Mouse (Mus musculus) myocyte (in vitro differentiated cells): ENCODE results near the gene Dido1. TPM values are rescaled to one million over a fixed set of nuclear protein-coding genes. Genes with fewer than 3 reads are reported as not detected.
A peak's percentile ranks its signal among the peaks of the same experiment; 100 is the strongest.

Experiments
- H3K27me3 ChIP-seq: one replicate; pipeline ENCODE4 v1.6.1; 2011; ENCODE audit not compliant: control insufficient read depth, insufficient read depth, insufficient read length
- H3K36me3 ChIP-seq: one replicate; pipeline ENCODE4 v1.6.1; 2011; ENCODE audit not compliant: control insufficient read depth, insufficient read depth
- H3K4me2 ChIP-seq: one replicate; pipeline ENCODE4 v1.6.1; 2011; ENCODE audit warnings: low read depth, control low read depth
- H3K4me3 ChIP-seq: one replicate; pipeline ENCODE4 v1.5.1; 2011; ENCODE audit warnings: mild to moderate bottlenecking, control low read depth, moderate library complexity
- H3K79me2 ChIP-seq: one replicate; pipeline ENCODE4 v1.6.1; 2011; ENCODE audit not compliant: control insufficient read depth, insufficient read depth
- H3ac ChIP-seq: one replicate; pipeline ENCODE4 v1.6.1; 2011; ENCODE audit not compliant: control insufficient read depth, insufficient read length
- CEBPB ChIP-seq: IDR thresholded peaks from 2 replicates; pipeline ENCODE4 v1.6.1; 2011; ENCODE audit warnings: mild to moderate bottlenecking, moderate library complexity; ENCODE audit not compliant: poor library complexity, insufficient read depth, severe bottlenecking
- E2F4 ChIP-seq: IDR thresholded peaks from one replicate; pipeline ENCODE4 v1.6.1; 2011; ENCODE audit warnings: mild to moderate bottlenecking, control low read depth, moderate library complexity; ENCODE audit not compliant: insufficient read depth
- MAX ChIP-seq: IDR thresholded peaks from one replicate; pipeline ENCODE4 v1.6.1; 2011; ENCODE audit warnings: low read depth, mild to moderate bottlenecking, control low read depth
- MYOD1 ChIP-seq, 3 experiments: IDR thresholded peaks; one replicate each; pipeline ENCODE4 v1.6.1; 2011; ENCODE audit warnings: control low read depth in 2 of 3, low read depth in 2 of 3, mild to moderate bottlenecking in 2 of 3, moderate library complexity in 1 of 3; ENCODE audit not compliant: insufficient read length in 2 of 3, control insufficient read depth in 1 of 3
- MYOG ChIP-seq, 3 experiments: IDR thresholded peaks; one replicate each; pipeline ENCODE4 v1.6.1; 2011; ENCODE audit warnings: control low read depth in 2 of 3, low read depth in 2 of 3, mild to moderate bottlenecking in 2 of 3; ENCODE audit not compliant: insufficient read length in 2 of 3, control insufficient read depth in 1 of 3, insufficient read depth in 1 of 3
- POLR2A ChIP-seq: IDR thresholded peaks from one replicate; pipeline ENCODE4 v1.6.1; 2011; ENCODE audit warnings: low read depth, mild to moderate bottlenecking, control low read depth, moderate library complexity; ENCODE audit not compliant: insufficient read length
- POLR2AphosphoS2 ChIP-seq: IDR thresholded peaks from one replicate; pipeline ENCODE4 v1.6.1; 2011; ENCODE audit warnings: low read depth, control low read depth; ENCODE audit not compliant: insufficient read length
- REST ChIP-seq: IDR thresholded peaks from one replicate; pipeline ENCODE4 v1.6.1; 2011; ENCODE audit warnings: mild to moderate bottlenecking, control low read depth, moderate library complexity; ENCODE audit not compliant: insufficient read depth, insufficient read length
- SRF ChIP-seq: IDR thresholded peaks from one replicate; pipeline ENCODE4 v1.6.1; 2011; ENCODE audit warnings: low read depth; ENCODE audit not compliant: control insufficient read depth, insufficient read length
- TCF12 ChIP-seq: IDR thresholded peaks from one replicate; pipeline ENCODE4 v1.6.1; 2011; ENCODE audit warnings: mild to moderate bottlenecking, control low read depth; ENCODE audit not compliant: poor library complexity, insufficient read depth, severe bottlenecking
- TCF3 ChIP-seq: IDR thresholded peaks from one replicate; pipeline ENCODE4 v1.6.1; 2011; ENCODE audit warnings: low read depth, control low read depth; ENCODE audit not compliant: insufficient read length
- USF1 ChIP-seq: IDR thresholded peaks from one replicate; pipeline ENCODE4 v1.6.1; 2011; ENCODE audit warnings: low read depth, mild to moderate bottlenecking, control low read depth, moderate library complexity
- polyA plus RNA-seq: library from polyadenylated mRNA; unstranded; fragments of >200 nt; fragmentation: generic; extraction: Trizol; gene quantifications from one replicate; pipeline ENCODE4 v1.2.1, GENCODE M21; 2012; ENCODE audit warnings: missing spikeins

Dido1 gene
- polyA plus RNA-seq, 1 experiment: 9.3 TPM

DNA sequence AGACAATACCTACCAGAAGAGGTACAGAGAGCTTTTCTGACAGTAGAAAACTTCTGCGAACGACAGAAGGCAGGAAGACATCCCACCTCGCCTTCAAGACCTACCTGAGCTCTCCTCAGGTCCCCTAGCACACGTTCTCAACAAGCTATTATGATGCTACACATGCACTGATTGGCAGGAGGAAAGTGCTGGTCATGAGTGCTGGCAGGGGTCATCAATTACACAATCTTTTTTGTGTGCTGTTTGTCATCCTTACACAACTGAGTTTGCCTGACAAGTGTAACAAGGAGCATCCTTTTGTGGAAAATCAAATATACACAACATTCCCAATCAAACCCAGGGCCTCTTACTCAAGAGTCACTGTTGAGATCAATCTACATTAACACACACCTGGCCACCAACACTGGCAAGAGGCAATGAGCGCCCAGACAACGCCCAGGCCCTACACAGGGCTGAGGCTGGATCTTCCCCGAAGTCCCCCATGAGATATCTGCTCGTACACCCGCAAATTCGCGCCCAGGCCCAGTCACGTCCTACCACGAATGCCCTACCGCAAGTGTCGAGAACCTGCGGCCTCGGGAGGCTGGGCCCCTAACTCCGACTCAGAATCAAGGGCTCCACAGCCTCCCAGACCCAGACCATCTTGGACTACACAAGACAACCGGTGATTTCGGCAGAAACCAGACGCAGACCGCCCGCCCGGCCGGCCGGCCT lies 8.6 kb downstream of the Dido1 start:
- H3K36me3 ChIP-seq: no peaks in the 10 kb centered on the region
- H3K4me2 ChIP-seq: peak overlapping the region; percentile 97
- H3K79me2 ChIP-seq: peaks cover 94% of the 10 kb centered on the region
- no peaks in the 10 kb centered on the region for H3K27me3 ChIP-seq
- peak overlapping the region; percentile 68 for H3ac ChIP-seq
- H3K4me3 ChIP-seq: peak overlapping the region; percentile 88
- TF ChIP-seq POLR2AphosphoS2 (peak; percentile 26), TCF12 (no peak)

DNA sequence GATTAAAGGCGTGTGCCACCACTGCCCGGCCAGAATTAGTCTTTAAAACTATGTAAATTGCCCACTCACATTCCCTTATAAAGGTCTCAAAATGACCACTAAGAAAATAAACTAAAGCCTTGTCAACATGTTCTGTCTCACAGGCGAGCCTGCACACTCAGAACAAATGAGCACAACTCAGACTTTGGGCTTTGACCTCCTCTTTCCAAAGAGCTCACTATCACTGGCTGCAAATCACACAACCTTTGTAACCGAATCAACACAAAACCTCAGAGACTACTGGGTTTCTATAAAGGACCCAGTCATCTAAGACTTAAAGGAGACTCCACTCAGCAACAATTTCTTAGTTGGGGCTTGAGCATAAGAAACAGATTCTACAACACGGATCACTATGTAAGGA lies 9.3 kb downstream of the Dido1 start:
- TF ChIP-seq SRF (no peak), TCF12 (no peak), MAX (no peak), USF1 (no peak), E2F4 (no peak), REST (no peak), TCF3 (no peak)
- H3K4me3 ChIP-seq: peak overlapping the region; percentile 88
- H3K36me3 ChIP-seq: no peaks in the 10 kb centered on the region
- H3K79me2 ChIP-seq: peaks cover 94% of the 10 kb centered on the region
- peak overlapping the region; percentile 97 for H3K4me2 ChIP-seq
- H3ac ChIP-seq: peak overlapping the region; percentile 68
- no peaks in the 10 kb centered on the region for H3K27me3 ChIP-seq

DNA sequence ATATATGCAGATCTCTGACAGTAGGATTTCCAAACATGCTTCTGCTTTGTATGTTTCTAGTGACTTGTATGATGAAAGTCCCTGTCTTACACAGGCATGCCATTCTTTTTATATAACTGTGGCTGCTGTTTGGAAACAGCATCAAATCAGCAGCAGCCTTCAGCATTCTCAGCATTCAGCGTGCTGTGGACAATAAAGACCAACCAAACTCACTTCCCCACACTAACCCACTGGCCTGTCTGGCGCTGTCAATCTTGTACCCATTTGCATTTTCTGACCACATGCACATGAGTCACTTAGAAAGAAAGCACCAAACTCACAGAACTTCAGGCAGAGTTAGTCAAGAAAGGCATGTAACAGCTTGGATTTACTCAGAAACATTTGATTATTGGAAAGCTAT lies 14.6 kb downstream of the Dido1 start:
- peaks cover 5% of the 10 kb centered on the region for H3K36me3 ChIP-seq
- no peak overlapping the region for H3ac ChIP-seq
- H3K4me3 ChIP-seq: no peak overlapping the region
- TF ChIP-seq MYOD1 (IDR thresholded peaks at IDR 0.05; ENCODE audit: control insufficient read depth in 1 of 3, insufficient read length in 2 of 3, low read depth in 2 of 3): peak; percentile 70 to 86 (median 80)
- no peak for TF ChIP-seq POLR2AphosphoS2
- TF ChIP-seq USF1: peak; percentile 47
- no peaks in the 10 kb centered on the region for H3K27me3 ChIP-seq
- peak overlapping the region; percentile 66 for H3K4me2 ChIP-seq
- H3K79me2 ChIP-seq: peaks cover 100% of the 10 kb centered on the region

DNA sequence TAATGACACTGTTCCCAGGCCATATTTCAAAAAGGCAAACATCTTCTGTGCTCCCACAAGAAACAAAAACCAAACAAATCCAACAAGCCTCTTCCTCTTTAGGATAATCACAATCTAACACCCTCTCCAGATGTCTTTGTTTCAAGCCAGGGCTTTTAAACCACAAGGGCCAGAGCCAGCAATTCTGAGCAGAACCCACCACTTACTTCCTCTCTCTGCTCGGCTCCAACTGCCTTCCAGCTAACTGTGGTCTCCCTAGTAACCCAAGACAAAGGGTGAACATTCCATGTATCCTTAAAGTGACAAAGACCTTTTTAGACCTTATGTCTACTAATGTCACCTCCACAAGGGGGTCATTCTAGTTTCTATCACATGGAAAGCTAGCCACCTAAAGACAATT lies 17.2 kb downstream of the Dido1 start:
- H3K4me2 ChIP-seq: peak overlapping the region; percentile 71
- no peak overlapping the region for H3ac ChIP-seq
- H3K27me3 ChIP-seq: no peaks in the 10 kb centered on the region
- TF ChIP-seq MYOG (IDR thresholded peaks at IDR 0.05; ENCODE audit: control insufficient read depth in 1 of 3, insufficient read depth in 1 of 3, insufficient read length in 2 of 3, low read depth in 2 of 3) (no peak), POLR2AphosphoS2 (no peak), USF1 (no peak), REST (no peak), TCF3 (no peak), E2F4 (no peak)
- peaks cover 91% of the 10 kb centered on the region for H3K79me2 ChIP-seq
- H3K36me3 ChIP-seq: peaks cover 17% of the 10 kb centered on the region
- H3K4me3 ChIP-seq: no peak overlapping the region

DNA sequence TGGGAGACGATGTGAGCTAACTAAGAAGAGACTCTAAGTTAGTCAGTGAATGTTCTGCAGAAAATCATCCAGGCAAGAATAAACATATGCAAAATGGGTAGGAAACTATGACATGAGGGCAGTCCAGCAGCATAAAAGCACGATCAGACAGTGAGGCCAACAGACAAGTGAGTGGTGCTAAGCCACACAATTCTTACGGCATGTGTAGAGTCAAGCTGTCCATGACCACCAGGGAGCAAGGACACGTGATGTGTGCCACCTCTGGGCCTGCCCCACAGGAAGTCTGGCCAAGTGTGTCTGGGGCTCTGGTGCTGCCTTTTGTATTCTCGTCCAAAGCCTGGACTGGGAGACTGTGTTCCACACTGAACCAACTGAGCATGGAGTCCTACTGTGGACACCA lies 20.0 kb downstream of the Dido1 start:
- Histone ChIP-seq H3K27me3 (no peaks in the 10 kb centered on the region), H3K79me2 (peaks cover 63% of the 10 kb centered on the region), H3K4me2 (no peak overlapping the region), H3K36me3 (peaks cover 31% of the 10 kb centered on the region), H3ac (no peak overlapping the region), H3K4me3 (no peak overlapping the region)
- TF ChIP-seq MYOD1 (IDR thresholded peaks at IDR 0.05; ENCODE audit: control insufficient read depth in 1 of 3, insufficient read length in 2 of 3, low read depth in 2 of 3) (no peak), POLR2A (peak; percentile 16)

DNA sequence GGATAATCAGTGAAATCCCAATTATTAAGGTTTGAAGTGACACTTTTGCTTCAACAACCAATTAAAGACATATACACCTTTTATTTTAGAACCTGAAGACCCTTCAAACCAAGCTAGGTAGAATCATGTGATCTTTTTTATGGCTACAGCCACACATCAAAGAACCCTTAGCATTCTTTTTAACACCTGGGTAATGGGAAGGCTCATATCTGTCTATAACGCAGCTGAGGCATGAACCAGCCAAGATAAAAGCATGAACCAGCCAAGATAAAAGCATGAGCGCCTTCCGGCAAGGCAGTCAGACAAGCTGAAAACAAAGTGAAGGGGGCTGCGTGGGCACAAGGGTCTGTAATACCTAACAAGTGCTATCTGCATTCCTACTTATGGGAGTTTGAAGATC lies 25.8 kb downstream of the Dido1 start:
- no peak overlapping the region for H3K4me2 ChIP-seq
- H3K27me3 ChIP-seq: no peaks in the 10 kb centered on the region
- H3K36me3 ChIP-seq: peaks cover 42% of the 10 kb centered on the region
- peaks cover 5% of the 10 kb centered on the region for H3K79me2 ChIP-seq
- no peak for TF ChIP-seq MYOG (IDR thresholded peaks at IDR 0.05; ENCODE audit: control insufficient read depth in 1 of 3, insufficient read depth in 1 of 3, insufficient read length in 2 of 3, low read depth in 2 of 3)
- no peak for TF ChIP-seq TCF3
- no peak for TF ChIP-seq POLR2A
- no peak for TF ChIP-seq SRF
- TF ChIP-seq POLR2AphosphoS2: no peak
- TF ChIP-seq MYOD1 (IDR thresholded peaks at IDR 0.05; ENCODE audit: control insufficient read depth in 1 of 3, insufficient read length in 2 of 3, low read depth in 2 of 3): no peak
- TF ChIP-seq CEBPB: no peak
- no peak for TF ChIP-seq E2F4
- TF ChIP-seq TCF12: no peak
- TF ChIP-seq MAX: no peak
- TF ChIP-seq REST: no peak
- no peak for TF ChIP-seq USF1
- no peak overlapping the region for H3ac ChIP-seq
- H3K4me3 ChIP-seq: no peak overlapping the region
